Mouse (Mus musculus) lung, postnatal 14 days (tissue): ENCODE measurements around the gene Ermap.

ENCODE experiments used
- DNase-seq: peaks from one replicate; pipeline ENCODE4 v3.0.0; 2021

The Ermap gene

GRCm38 (mm10) chr4:119133306-119133705 lies 56.5 kb downstream of the Ermap start:
- DNase-seq, result no peak

- no peak for DNase-seq
These were observed 58.5 kb downstream of the Ermap start for GRCm38 (mm10) chr4:119131189-119131910.

- no peak for DNase-seq
These were observed 60.7 kb downstream of the Ermap start for GRCm38 (mm10) chr4:119129096-119129495.

DNA sequence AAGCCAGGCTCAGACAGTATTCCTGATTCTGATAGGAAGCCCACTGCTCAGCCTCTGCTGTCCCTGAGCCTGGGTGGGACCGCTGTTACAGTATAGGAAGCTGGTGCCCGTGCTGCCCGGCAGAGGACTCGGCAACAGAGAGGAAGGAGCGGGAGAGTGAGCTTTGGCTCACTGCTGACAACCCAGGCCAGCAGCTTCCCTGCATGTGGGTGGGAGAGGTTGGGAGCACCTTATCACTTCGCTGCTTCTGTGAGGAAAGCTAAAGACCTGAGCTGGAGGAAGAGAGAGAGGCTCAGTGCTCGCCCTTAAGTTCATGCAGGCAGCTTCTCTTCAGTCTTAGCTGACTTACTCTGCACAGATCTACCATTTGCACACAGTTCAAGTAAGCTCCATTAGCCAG lies 61.3 kb downstream of the Ermap start:
- no peak for DNase-seq

- peak; percentile 34 for DNase-seq
These were observed 62.6 kb downstream of the Ermap start for GRCm38 (mm10) chr4:119127229-119127628.

- DNase-seq, result peak; percentile 36
These were observed 64.1 kb downstream of the Ermap start for GRCm38 (mm10) chr4:119125577-119126270.
